Mouse (Mus musculus): ENCODE data around the gene 1700001P01Rik. TPM values are rescaled to one million over a fixed set of nuclear protein-coding genes. Genes with fewer than 3 reads are reported as not detected.
"Not testable (repeated sequence)": the region's sequence is repeated elsewhere in the genome, so short reads cannot be mapped to it uniquely, and the experiment has no call there.

1700001P01Rik gene
- total RNA-seq, 2 experiments from 2014 or later: 0.87 TPM; not detected in 1

- DNase-seq (ENCODE audit: low spot score in 2 of 2): no peak
Measured at GRCm38 (mm10) chr11:97797369-97798082, 21.8 kb upstream of the 1700001P01Rik start.

DNA sequence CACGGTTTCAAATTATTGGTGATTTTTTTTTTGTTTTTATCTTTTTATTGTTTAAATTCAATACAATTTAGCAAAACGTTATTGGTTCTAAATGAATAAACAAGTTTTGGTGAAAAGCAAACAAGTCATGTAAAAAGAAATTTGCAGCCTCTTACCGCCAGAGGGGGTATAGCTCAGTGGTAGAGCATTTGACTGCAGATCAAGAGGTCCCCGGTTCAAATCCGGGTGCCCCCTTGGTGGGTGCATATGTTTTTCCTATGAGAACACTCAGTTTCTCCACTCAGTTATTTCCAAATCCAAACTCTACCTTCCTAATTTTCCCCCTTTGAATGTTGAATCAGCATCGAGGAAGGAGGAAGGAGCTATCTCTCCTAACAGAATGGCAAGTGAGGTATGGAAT lies 21.2 kb upstream of the 1700001P01Rik start:
- DNase-seq (ENCODE audit: low spot score in 2 of 2): no peak

- no peak for DNase-seq (ENCODE audit: low spot score in 2 of 2)
Measured at GRCm38 (mm10) chr11:97793165-97793564, 17.4 kb upstream of the 1700001P01Rik start.

GRCm38 (mm10) chr11:97790778-97791438 lies 15.2 kb upstream of the 1700001P01Rik start:
- DNase-seq (ENCODE audit: low spot score in 2 of 2): not testable (repeated sequence)

GRCm38 (mm10) chr11:97789727-97790126 lies 14.0 kb upstream of the 1700001P01Rik start:
- no peak for DNase-seq (ENCODE audit: low spot score in 2 of 2)

DNA sequence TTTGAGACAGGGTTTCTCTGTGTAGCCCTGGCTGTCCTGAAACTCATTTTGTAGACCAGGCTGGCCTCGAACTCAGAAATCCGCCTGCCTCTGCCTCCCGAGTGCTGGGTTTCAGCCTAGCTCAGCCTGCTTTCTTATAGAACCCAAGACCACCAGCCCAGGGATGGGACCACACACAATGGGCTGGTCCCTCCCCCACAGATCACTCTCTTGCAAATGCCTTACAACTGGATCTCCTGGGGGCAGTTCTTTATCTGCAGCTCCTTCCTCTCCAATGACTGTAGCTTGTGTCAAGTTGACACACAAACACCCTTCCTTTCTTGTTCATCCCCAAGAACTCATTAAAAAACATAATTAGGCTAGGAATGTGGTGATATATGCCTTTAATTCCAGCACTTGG lies 12.2 kb upstream of the 1700001P01Rik start:
- no peak for DNase-seq (ENCODE audit: low spot score in 2 of 2)

DNA sequence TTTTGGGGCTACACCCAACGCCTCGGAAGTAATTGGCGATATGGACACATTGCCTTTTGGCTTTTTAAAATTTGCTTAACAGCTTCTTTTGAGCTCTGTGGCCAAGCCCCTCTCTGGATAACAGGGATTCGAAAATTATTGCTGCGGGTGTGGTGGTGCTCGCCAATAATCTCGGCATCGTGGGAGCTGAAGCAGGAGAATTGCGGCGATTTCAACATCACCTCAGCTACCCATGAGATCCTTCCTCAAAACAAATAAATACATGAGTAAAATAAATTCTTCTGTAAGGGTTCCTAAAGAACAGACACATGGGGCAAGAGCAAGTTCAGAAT lies 6.8 kb upstream of the 1700001P01Rik start:
- no peak for DNase-seq (ENCODE audit: low spot score in 2 of 2)

GRCm38 (mm10) chr11:97781832-97782563 lies 6.3 kb upstream of the 1700001P01Rik start, which contains the start of gene Rpl23:
TSS of gene Rpl23 (minus strand) at chr11:97782437.
- DNase-seq (ENCODE audit: low spot score in 2 of 2): peak; percentile 98 to 99

GRCm38 (mm10) chr11:97781478-97781831 lies 5.7 kb upstream of the 1700001P01Rik start:
- no peak for DNase-seq (ENCODE audit: low spot score in 2 of 2)

GRCm38 (mm10) chr11:97779968-97780701 lies 4.4 kb upstream of the 1700001P01Rik start:
- no peak for DNase-seq (ENCODE audit: low spot score in 2 of 2)

DNA sequence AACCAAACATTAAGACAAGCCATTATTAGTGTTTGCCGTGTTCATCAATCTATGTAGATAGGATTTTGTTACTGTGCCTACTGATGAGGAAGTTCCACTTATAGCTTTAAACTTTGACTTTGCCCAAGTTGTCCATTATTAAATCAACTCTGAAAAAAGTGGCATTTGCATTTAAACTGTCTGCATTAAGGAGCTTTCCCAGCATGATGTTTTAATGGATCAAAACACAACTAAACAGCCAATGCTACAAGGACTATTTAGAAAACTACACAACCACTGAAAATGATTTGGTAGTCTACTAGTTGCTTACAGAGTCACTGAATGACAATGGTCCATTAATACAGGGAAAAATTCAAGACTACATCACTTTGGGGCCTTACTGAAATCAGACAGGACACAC lies 3.2 kb upstream of the 1700001P01Rik start:
- no peak for DNase-seq (ENCODE audit: low spot score in 2 of 2)

GRCm38 (mm10) chr11:97777129-97777529 lies 1.4 kb upstream of the 1700001P01Rik start:
- no peak for DNase-seq (ENCODE audit: low spot score in 2 of 2)

DNA sequence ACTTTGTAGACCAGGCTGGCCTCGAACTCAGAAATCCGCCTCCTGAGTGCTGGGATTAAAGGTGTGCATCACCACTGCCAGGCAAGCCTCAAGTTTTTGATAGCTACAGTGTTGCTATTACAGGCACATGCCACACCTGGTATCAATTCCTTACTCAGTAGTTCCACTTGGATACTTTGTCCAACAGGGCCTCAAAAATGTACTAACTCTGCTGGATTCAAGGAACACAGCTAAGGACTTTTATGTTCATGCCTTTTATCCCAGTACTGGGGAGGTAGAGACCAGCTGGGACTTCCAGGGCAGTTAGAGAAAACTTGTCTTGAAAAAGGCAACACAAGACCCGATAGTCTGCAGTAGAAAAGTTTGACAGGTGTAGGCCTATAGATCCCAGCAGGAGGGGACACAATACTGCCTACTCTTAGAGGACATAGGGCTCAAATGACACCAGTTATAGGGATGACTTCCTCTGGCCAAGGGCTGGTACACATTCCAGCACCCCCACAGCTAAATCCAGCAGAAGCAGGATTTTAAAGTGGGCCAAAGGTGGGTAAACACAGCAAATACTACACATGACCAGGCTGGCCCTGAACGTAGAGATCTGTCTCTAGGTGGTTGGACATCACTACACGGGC lies 895 bp upstream of the 1700001P01Rik start:
- DNase-seq (ENCODE audit: low spot score in 2 of 2): no peak

DNA sequence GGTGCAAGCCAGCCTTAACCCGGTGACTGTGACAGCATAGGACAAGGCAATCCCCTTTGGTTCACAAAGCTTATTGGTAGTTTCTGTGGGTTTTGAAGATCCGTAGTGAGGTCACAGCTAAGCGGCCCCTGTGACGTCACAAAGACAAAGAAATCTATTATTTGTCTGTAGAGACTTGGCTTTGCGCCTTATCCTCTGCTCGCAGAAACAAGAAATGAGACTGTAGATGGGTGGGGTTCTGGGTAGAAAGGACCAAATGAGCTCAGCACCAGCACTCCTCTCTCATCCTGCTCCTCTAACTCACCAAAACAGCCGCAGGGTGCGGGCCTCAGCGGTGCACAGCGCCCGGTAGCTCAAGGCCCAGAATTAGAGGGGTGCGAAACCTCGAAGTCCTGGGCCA lies 532 bp downstream of the 1700001P01Rik start:
- no peak for DNase-seq (ENCODE audit: low spot score in 2 of 2)

- DNase-seq (ENCODE audit: low spot score in 2 of 2): no peak
Measured at GRCm38 (mm10) chr11:97771410-97771809, 4.3 kb downstream of the 1700001P01Rik start.

DNA sequence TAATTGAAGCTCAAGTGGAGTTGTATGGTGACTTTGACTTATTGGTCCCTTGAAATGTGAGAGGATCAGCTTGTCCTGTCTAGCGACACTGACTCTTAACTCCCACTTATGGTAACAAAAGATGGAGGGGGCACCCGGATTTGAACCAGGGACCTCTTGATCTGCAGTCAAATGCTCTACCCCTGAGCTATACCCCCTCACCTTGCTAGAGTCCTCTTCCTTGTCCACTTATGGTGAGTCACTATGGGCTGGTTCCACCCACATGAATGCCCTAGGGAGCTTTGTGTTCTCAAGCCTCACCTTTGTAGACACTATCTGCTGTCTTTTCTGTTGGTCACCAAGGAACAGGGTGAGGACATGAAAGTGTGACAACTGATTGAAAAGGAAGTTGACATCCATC lies 6.0 kb downstream of the 1700001P01Rik start:
- no peak for DNase-seq (ENCODE audit: low spot score in 2 of 2)

GRCm38 (mm10) chr11:97766154-97766881 lies 9.4 kb downstream of the 1700001P01Rik start, which contains the start of gene Cwc25:
TSS of gene Cwc25 (minus strand) at chr11:97766556.
- peak; percentile 85 to 86 for DNase-seq (ENCODE audit: low spot score in 2 of 2)

GRCm38 (mm10) chr11:97761638-97762037 lies 14.1 kb downstream of the 1700001P01Rik start:
- no peak for DNase-seq (ENCODE audit: low spot score in 2 of 2)

DNA sequence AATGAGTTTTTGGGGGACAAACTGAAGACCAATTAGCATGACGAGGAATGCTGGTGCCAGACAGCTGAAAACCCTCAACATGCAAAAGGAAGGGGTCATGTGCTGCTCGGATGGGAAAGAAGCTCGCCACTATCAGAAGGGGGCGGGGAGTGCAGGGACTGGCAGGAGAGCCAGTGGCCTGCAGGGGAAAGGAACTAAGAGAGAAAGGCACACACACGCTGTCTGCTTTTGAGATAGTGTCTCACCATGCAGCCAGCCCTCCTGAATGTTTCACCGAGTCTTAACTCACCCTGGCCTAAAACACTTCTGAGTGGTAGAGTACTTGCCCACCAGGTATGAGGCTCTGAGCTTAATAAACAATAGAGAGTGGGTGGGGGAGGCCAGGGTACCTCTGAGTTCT lies 16.8 kb downstream of the 1700001P01Rik start:
- no peak for DNase-seq (ENCODE audit: low spot score in 2 of 2)

GRCm38 (mm10) chr11:97758125-97758524 lies 17.6 kb downstream of the 1700001P01Rik start:
- no peak for DNase-seq (ENCODE audit: low spot score in 2 of 2)

Measured in adrenal gland, postnatal 4 days (tissue).